Mouse (Mus musculus) liver, embryonic 12.5 days (tissue): ENCODE data around the gene Ednrb. TPM values are rescaled to one million over a fixed set of nuclear protein-coding genes. Genes with fewer than 3 reads are reported as not detected.
"Not testable (repeated sequence)": the region's sequence is repeated elsewhere in the genome, so short reads cannot be mapped to it uniquely, and the experiment has no call there.

Experiments
- ATAC-seq: fragments of 200-750 bp; cut with Nextera tagmentation; 2 replicates; pipeline ENCODE4 v1.8.0; 2017; ENCODE audit warnings: moderate number of reproducible peaks, mild to moderate bottlenecking, moderate library complexity
- H3K27ac ChIP-seq: fragments of 300-500 bp; sonication (generic); 2 replicates; pipeline ENCODE4 v1.5.1; 2016; ENCODE audit warnings: mild to moderate bottlenecking
- H3K27me3 ChIP-seq: fragments of 300-500 bp; sonication (generic); replicated peaks from 2 replicates; pipeline ENCODE4 v1.6.1; 2016; ENCODE audit warnings: mild to moderate bottlenecking, moderate library complexity
- H3K36me3 ChIP-seq: fragments of 300-500 bp; sonication (generic); 2 replicates; pipeline ENCODE4 v1.6.1; 2016; ENCODE audit warnings: mild to moderate bottlenecking, moderate library complexity
- H3K4me1 ChIP-seq: fragments of 300-500 bp; sonication (generic); 2 replicates; pipeline ENCODE4 v1.6.1; 2016
- H3K4me2 ChIP-seq: fragments of 300-500 bp; sonication (generic); 2 replicates; pipeline ENCODE4 v1.6.1; 2016; ENCODE audit warnings: mild to moderate bottlenecking, moderate library complexity
- H3K4me3 ChIP-seq: fragments of 300-500 bp; sonication (generic); 2 replicates; pipeline ENCODE4 v1.5.1; 2016; ENCODE audit warnings: mild to moderate bottlenecking, moderate library complexity
- H3K9ac ChIP-seq: fragments of 300-500 bp; sonication (generic); 2 replicates; pipeline ENCODE4 v1.6.1; 2016; ENCODE audit warnings: mild to moderate bottlenecking, moderate library complexity
- H3K9me3 ChIP-seq: fragments of 300-500 bp; sonication (generic); replicated peaks from 2 replicates; pipeline ENCODE4 v1.6.1; 2016; ENCODE audit warnings: mild to moderate bottlenecking, moderate library complexity
- WGBS: fragments of 180-500 bp; shearing (Covaris S2); methylation state at CpG from one replicate; pipeline ENCODE4 v1.1.7; 2016; ENCODE audit not compliant: insufficient replicate concordance; 5-methylcytosine and 5-hydroxymethylcytosine counted together
- polyA plus RNA-seq: library from polyadenylated mRNA; unstranded; fragments of >200 nt; fragmentation: Nextera tagmentation; extraction: Ambion mirVana; gene quantifications from 2 replicates; pipeline ENCODE4 v1.2.1, GENCODE M21; 2016

Ednrb gene
- polyA plus RNA-seq, 1 experiment from 2014 or later: 15.3 TPM

- peak overlapping the region; percentile 6; the same call in 1 of the 2 replicates for H3K4me2 ChIP-seq
- 34% methylated on average over 9 of the region's 9 CpGs for WGBS
- no peak overlapping the region for H3K9ac ChIP-seq
- no peaks in the 10 kb centered on the region for H3K4me1 ChIP-seq
- no peaks in the 10 kb centered on the region for H3K9me3 ChIP-seq
- no peaks in the 10 kb centered on the region for H3K27me3 ChIP-seq
- peak; percentile 44; the same call in 1 of the 2 replicates for ATAC-seq
- no peak overlapping the region for H3K27ac ChIP-seq
- no peaks in the 10 kb centered on the region for H3K36me3 ChIP-seq
- H3K4me3 ChIP-seq: no peak overlapping the region
These were observed 58.9 kb downstream of the Ednrb start for GRCm38 (mm10) chr14:103785096-103785965.

GRCm38 (mm10) chr14:103780336-103780735 lies 63.9 kb downstream of the Ednrb start:
- H3K27ac ChIP-seq, H3K4me1 ChIP-seq, H3K4me3 ChIP-seq, H3K36me3 ChIP-seq, H3K4me2 ChIP-seq, H3K9me3 ChIP-seq, H3K27me3 ChIP-seq, H3K9ac ChIP-seq: not testable (repeated sequence)
- 75% methylated on average over 6 of the region's 6 CpGs for WGBS
- ATAC-seq: peak; percentile 70

- Histone ChIP-seq H3K9me3 (no peaks in the 10 kb centered on the region), H3K4me3 (no peak overlapping the region), H3K4me2 (no peak overlapping the region), H3K9ac (no peak overlapping the region), H3K27ac (no peak overlapping the region), H3K36me3 (no peaks in the 10 kb centered on the region), H3K27me3 (no peaks in the 10 kb centered on the region), H3K4me1 (no peaks in the 10 kb centered on the region)
- ATAC-seq: no peak
- WGBS: 82% methylated on average over 6 of the region's 6 CpGs
These were observed 64.9 kb downstream of the Ednrb start for GRCm38 (mm10) chr14:103779276-103779675.

DNA sequence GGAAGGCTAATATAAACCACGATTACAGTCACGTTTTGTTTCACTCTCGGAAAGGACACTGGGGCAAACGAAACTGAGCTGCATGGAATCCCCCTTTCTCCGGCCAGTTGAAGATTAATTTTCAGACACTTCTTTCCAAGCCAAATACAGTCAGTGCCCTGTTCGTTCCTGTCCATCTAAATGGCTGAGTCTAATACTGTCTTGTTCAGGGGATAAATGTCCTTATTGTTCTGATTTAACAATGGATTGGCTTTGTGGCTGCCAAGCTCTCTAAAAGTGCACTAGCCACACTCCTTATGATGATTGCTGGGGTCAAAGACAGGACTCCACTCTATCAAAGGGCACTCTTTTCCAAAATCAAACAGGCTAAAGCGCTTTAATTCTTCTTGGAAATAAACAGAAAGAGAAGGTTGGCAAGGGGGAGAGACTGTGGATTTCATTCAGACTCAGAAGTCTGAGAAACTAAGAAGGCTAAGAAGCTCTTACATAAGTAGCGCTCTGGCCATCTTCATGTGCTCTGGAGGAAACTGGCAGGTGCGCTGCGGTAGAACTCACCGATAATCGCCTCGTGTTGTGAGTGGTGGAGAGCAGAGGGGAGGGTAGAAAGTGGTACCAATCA lies 65.6 kb downstream of the Ednrb start:
- no peak overlapping the region for H3K4me2 ChIP-seq
- 73% methylated on average over 13 of the region's 13 CpGs for WGBS
- no peak for ATAC-seq
- H3K36me3 ChIP-seq: no peaks in the 10 kb centered on the region
- no peaks in the 10 kb centered on the region for H3K27me3 ChIP-seq
- no peaks in the 10 kb centered on the region for H3K9me3 ChIP-seq
- H3K4me1 ChIP-seq: no peaks in the 10 kb centered on the region
- no peak overlapping the region for H3K27ac ChIP-seq
- H3K4me3 ChIP-seq: no peak overlapping the region
- no peak overlapping the region for H3K9ac ChIP-seq

GRCm38 (mm10) chr14:103778009-103778431 lies 66.2 kb downstream of the Ednrb start:
- no peaks in the 10 kb centered on the region for H3K36me3 ChIP-seq
- H3K27me3 ChIP-seq: no peaks in the 10 kb centered on the region
- no peaks in the 10 kb centered on the region for H3K4me1 ChIP-seq
- no peak overlapping the region for H3K9ac ChIP-seq
- H3K27ac ChIP-seq: 0 out of 2 replicates have a peak overlapping the region, but pooled peaks have one; percentile 8
- WGBS: 59% methylated on average over 12 of the region's 12 CpGs
- H3K9me3 ChIP-seq: no peaks in the 10 kb centered on the region
- H3K4me3 ChIP-seq: no peak overlapping the region
- no peak for ATAC-seq
- no peak overlapping the region for H3K4me2 ChIP-seq

GRCm38 (mm10) chr14:103777386-103777785 lies 66.8 kb downstream of the Ednrb start:
- Histone ChIP-seq H3K4me1 (no peaks in the 10 kb centered on the region), H3K36me3 (no peaks in the 10 kb centered on the region), H3K27ac (no peak overlapping the region), H3K27me3 (no peaks in the 10 kb centered on the region), H3K9me3 (no peaks in the 10 kb centered on the region), H3K4me2 (no peak overlapping the region), H3K4me3 (no peak overlapping the region), H3K9ac (no peak overlapping the region)
- no peak for ATAC-seq
- 38% methylated on average over 4 of the region's 4 CpGs for WGBS

GRCm38 (mm10) chr14:103769319-103770245 lies 74.6 kb downstream of the Ednrb start:
- no peak overlapping the region for H3K9ac ChIP-seq
- 63% methylated on average over 9 of the region's 9 CpGs for WGBS
- H3K9me3 ChIP-seq: no peaks in the 10 kb centered on the region
- no peaks in the 10 kb centered on the region for H3K4me1 ChIP-seq
- H3K4me3 ChIP-seq: no peak overlapping the region
- H3K27me3 ChIP-seq: no peaks in the 10 kb centered on the region
- H3K27ac ChIP-seq: no peak overlapping the region
- ATAC-seq: no peak
- H3K4me2 ChIP-seq: no peak overlapping the region
- no peaks in the 10 kb centered on the region for H3K36me3 ChIP-seq

GRCm38 (mm10) chr14:103767488-103767887 lies 76.7 kb downstream of the Ednrb start:
- ATAC-seq: no peak
- Histone ChIP-seq H3K9me3 (no peaks in the 10 kb centered on the region), H3K4me3 (no peak overlapping the region), H3K27ac (no peak overlapping the region), H3K36me3 (no peaks in the 10 kb centered on the region), H3K4me2 (no peak overlapping the region), H3K4me1 (no peaks in the 10 kb centered on the region), H3K9ac (no peak overlapping the region), H3K27me3 (no peaks in the 10 kb centered on the region)
- 57% methylated on average over 6 of the region's 6 CpGs for WGBS

Other genes starting within 250 kb of the Ednrb start
- 0.47 and 0.82 TPM in 2 replicates for gene Slain1, start 194.2 kb downstream of the Ednrb start, polyA plus RNA-seq